Mouse (Mus musculus) brown adipose tissue, adult 24 weeks (tissue): Measurements from ENCODE around the gene Sin3a. TPM values are rescaled to one million over a fixed set of nuclear protein-coding genes. Genes with fewer than 3 reads are reported as not detected.

Source experiments
- H3K27ac ChIP-seq: fragments of 200-500 bp; replicated peaks from 2 replicates; pipeline ENCODE4 v1.5.1; 2012; ENCODE audit warnings: low read depth, mild to moderate bottlenecking, low read length
- H3K4me1 ChIP-seq: fragments of 200-500 bp; 2 replicates; pipeline ENCODE4 v1.6.1; 2012; ENCODE audit warnings: low read length, mixed read lengths; ENCODE audit not compliant: control insufficient read depth, insufficient read depth, insufficient read length
- H3K4me3 ChIP-seq: fragments of 200-500 bp; 2 replicates; pipeline ENCODE4 v1.5.1; 2012; ENCODE audit warnings: low read depth, mild to moderate bottlenecking, low read length, moderate library complexity; ENCODE audit not compliant: insufficient read depth
- polyA plus RNA-seq: library from polyadenylated mRNA; stranded (reverse); fragments of >200 nt; gene quantifications from 2 replicates; pipeline ENCODE4 v1.2.4, GENCODE M21; 2012; ENCODE audit not compliant: missing spikeins, insufficient read depth, insufficient read length

Gene Sin3a
- polyA plus RNA-seq, 1 experiment, result 20.4 TPM

DNA sequence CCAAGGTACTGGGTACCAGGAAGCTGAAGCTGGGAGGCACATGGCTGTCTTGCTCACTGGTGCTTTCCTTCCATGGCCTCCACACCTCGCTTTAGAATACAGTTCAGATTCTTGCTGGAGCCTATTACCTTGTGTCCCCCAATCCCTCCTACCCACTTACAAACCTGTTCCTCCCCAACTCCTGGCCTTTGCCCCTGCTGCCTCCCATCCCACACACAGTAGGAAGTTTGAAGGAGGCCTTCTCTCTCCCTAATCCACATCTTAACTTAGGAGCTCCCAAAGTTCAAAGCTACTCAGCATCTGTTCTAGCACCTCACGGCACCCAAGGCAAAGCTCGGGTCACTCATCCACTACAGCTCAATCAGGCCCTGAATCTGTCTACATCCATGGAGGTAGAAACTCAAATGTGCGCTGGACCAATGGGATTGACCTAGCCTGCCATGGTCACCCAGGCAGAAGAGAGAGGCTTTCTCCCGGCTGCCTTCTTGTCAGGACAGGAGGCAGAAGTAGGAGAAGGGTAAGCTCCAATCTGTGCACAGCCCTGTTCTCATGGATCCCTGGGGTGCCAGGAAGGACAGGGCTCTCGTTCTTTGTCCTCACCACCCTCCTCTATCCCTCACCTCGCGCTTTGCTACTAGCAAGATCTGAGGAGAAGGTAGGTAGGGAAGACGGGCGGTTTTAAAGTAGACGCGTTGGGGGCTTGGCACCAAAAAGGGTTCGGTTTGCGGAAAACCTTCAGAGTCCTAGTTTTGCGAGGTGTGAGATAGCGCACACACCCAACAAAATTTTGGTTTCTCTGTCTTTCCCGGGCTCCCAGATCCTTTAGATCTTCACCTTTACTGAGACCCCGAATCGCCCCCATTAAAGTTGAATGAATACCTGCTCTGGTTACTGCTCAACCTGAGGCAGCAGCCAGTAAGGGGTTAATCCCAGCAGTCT is 75.6 kb downstream of the Sin3a start:
- Histone ChIP-seq H3K4me3 (peak overlapping the region; percentile 72), H3K27ac (peak overlapping the region; percentile 87), H3K4me1 (peaks cover 10% of the 10 kb centered on the region)

DNA sequence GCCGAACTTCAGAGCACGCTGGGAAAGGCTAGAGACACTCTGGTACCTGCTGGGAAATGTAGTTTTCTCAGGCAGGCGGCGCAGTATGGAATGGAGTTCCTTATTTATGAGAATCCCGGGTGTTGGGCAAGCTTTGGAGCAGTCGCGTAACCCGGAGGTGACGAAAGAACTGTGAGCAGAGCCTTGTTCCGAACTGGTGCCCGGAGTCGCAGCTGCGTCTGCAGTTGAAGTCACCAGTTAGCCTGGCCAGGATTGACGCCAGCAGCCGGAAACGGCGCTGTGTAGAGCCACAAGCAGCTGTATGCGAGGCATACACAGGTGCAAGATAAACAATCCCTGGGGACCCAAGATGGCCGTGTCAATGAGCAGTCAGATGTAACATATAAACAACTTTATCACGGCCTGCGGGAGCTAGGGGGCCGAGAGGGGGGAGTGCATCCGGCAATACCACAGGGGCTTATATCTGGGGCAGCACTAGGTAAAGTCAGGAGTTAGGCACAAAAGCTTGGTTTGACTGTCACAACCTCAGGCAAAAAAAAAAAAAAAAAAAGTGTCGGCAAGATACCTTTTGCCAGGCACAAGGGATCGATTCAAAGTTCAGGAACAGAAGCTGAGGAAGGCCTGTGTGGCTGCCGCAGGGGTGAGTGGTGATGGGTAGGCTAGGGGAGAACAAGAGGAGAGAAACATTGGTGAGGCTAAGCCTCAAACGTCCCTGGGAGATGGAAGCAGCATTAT is 76.5 kb downstream of the Sin3a start, which contains the start of gene Neil1:
Neil1 (minus strand) TSS at position 162 of the 735 bp plus-strand sequence.
- Histone ChIP-seq H3K4me3 (peak within 1 kb of the TSS; percentile 72), H3K27ac (peak within 1 kb of the TSS; percentile 87), H3K4me1 (peaks cover 10% of the 10 kb centered on the region)

DNA sequence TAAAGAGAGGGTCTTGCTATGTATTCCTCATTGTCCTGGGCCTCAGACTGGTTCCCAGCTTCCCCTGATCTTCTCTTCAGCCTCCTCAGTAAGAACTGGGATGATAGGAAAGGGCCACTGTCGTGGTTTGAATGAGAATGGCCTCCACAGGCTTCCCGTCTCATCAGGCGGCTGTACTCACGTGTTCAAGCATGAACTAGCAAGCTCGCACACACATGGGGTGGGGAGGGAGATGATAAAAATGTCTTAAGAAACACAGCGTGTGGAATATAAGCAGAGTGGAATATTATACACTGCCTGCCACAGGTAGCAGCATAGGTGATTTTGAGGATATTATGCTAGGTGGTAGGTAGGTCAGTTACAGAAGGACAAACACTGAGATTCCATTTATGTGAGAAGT is 77.2 kb downstream of the Sin3a start:
- H3K27ac ChIP-seq, result no peak overlapping the region; the same call in 1 of the 2 replicates
- H3K4me3 ChIP-seq, result no peak overlapping the region; the same call in 1 of the 2 replicates
- H3K4me1 ChIP-seq, result peaks cover 10% of the 10 kb centered on the region

DNA sequence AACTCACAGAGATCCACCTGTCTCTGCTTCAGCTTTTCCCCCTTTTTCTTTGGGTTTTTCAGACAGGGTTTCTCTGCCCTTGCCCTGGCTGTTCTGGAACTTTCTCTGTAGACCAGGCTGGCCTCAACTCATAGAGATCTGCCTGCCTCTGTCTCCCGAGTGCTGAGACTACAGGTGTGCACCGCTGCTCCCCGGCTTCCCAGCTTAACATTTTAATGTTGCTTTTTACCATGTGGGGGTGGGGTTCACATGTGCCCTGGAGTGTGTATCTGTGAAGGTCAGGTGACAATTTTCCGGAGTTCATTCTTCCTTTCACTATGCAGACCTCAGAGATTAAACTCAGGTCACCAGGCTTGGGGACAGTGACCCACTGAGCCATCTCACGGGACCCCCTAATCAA is 78.4 kb downstream of the Sin3a start:
- Histone ChIP-seq H3K4me3 (no peak overlapping the region), H3K27ac (no peak overlapping the region), H3K4me1 (peaks cover 10% of the 10 kb centered on the region)

DNA sequence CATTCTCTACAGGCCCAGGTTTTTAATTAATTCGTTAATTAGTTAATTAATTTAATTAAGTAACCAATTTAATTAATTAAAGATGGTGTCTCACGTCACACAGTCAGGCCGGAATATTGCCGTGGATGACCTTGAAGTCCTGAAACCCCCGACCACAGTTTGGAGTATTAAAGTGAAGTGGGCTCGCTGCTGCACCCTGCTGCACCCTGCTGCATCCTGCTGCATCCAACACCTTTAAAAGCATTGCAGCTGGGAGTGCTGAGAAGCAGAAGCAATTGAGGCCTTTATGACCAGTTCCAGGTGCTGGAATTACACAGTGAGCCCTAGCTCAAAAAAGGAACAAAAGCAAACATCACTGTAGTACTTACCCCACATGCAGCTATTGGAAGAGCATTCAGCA is 80.5 kb downstream of the Sin3a start:
- no peak overlapping the region for H3K27ac ChIP-seq
- H3K4me3 ChIP-seq, result no peak overlapping the region

DNA sequence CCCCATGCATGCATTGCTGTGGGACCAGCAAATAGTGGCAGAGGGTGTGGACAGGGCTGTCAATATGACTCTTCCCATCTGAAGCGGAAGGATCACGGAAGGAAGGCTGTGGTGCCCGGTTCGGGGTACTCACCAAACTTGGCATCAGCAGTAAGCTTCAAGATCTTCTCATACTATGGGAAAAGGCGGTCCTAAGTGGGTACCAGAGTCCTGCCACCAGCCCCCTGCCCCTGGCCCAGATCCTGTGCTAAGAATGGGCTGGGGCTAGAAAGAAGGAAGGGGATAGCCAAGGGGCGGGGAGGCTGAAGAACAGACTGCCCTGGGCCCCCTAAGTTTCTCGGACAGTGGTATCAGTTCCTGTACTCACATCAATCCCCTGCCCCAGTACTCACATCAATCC is 84.5 kb downstream of the Sin3a start:
- Histone ChIP-seq H3K4me3 (no peak overlapping the region), H3K27ac (no peak overlapping the region), H3K4me1 (peaks cover 9% of the 10 kb centered on the region; the same call in 1 of the 2 replicates)

More for the DNA sequence above, 80.5 kb downstream of the Sin3a start:
- peaks cover 8% of the 10 kb centered on the region; the same call in 1 of the 2 replicates for H3K4me1 ChIP-seq

DNA sequence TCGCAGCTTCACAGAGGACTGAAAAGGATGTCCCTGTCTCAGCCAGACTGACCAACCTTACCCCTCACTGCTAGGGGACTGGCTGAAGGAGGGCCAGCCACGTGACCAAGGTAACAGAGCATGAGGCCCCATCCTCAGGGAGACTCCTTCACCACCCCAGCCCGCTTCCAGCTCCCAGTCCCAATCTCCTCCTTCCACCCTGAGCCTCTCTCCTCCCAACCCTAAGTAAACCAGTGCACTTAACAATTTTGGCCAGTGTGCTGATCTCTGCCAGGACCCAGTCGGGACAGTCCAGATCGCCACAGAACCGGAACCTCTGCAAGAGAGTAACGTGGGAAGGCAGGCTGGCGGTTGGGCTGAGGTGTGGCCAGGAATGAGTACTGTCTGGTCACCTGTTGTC is 85.0 kb downstream of the Sin3a start:
- H3K27ac ChIP-seq, result no peak overlapping the region
- H3K4me3 ChIP-seq, result no peak overlapping the region
- H3K4me1 ChIP-seq, result peaks cover 9% of the 10 kb centered on the region; the same call in 1 of the 2 replicates

DNA sequence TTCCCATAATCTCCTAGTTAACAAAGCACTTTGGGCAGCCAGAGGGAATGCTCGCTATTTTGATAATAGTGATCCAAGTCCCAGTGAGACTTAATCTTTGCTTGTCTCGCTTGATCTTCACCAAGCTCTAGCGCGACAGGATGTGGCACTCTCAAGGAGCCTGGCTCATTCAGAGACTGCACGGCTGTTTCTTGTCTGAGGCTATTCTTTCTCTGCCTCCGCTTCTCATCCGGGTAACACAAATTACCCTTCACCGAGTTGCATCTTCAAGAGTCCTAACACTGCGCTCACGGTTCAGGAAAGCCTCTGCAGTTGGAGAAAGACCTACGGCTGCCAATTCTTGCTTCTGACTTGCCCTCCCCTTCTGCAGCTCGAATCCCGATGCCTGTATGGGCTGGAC is 85.7 kb downstream of the Sin3a start:
- peak overlapping the region; percentile 52; the same call in 1 of the 2 replicates for H3K27ac ChIP-seq
- peaks cover 9% of the 10 kb centered on the region; the same call in 1 of the 2 replicates for H3K4me1 ChIP-seq
- H3K4me3 ChIP-seq, result peak overlapping the region; percentile 76

DNA sequence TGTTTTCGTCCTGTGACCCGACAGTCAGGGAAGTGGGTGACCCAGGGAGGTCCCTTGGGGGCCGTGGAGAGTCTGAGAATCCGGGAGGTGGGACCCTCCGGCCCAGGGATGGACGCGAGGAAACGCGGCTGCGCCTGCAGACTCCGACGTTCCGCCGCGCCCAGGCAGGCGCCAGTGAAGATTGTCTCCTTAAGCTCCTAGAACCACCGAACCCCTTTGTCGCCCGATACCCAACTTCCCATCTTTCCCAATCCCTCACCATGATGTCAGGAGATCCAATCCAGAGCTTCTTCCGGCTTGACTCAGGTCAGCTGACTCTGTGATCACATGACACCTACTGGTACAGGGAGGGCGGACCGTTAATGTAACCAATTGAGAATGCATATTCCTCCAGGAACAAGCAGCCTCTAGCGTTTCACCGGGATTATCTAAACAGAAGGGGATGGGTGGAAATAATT is 86.2 kb downstream of the Sin3a start, which contains the start of gene Commd4:
Commd4 (minus strand) TSS at position 319 of the 458 bp plus-strand sequence.
- Histone ChIP-seq H3K27ac (peak within 1 kb of the TSS; percentile 52; the same call in 1 of the 2 replicates), H3K4me1 (peaks cover 9% of the 10 kb centered on the region; the same call in 1 of the 2 replicates), H3K4me3 (peak within 1 kb of the TSS; percentile 76)

DNA sequence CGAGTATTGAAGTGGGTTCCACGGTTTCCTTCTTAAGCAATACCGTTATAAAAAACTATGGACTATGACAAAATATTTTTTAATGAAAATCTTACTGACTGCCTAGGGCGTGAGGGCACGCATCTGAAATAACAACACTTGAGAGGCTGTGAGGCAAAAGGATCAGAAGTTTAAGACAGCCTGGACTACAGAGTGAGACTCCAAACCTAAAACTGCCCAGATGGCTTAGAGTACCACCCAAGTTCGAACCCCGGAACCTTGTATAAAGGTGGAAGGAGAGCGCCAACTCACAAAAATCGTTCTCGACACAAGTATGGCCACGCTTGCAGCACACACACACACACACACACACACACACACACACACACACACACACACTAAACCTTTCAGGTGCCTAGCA is 86.7 kb downstream of the Sin3a start:
- no peak overlapping the region for H3K27ac ChIP-seq
- peak overlapping the region; percentile 76 for H3K4me3 ChIP-seq

DNA sequence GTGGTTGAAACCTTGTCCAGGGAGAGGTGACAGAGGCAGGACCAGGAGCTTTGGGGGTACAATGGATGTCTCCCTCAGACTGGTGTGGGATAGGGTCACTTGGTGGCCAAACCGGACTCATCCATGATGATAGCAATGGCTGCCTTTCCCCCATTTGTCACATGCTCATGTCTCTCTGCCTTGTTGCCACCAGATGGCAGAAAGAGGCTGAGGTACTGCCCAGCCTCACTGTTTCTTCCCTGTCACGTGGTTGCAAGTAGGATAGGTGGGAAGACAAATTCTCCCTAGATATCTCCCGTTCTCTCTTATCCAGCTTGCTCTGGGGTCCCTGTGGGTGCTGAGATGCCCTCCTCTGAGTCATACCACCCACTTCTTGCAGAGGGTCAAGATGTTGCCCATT is 90.7 kb downstream of the Sin3a start:
- H3K4me3 ChIP-seq, result no peak overlapping the region
- no peak overlapping the region for H3K27ac ChIP-seq
- H3K4me1 ChIP-seq, result peaks cover 2% of the 10 kb centered on the region; the same call in 1 of the 2 replicates

More for the DNA sequence above, 86.7 kb downstream of the Sin3a start:
- peaks cover 9% of the 10 kb centered on the region; the same call in 1 of the 2 replicates for H3K4me1 ChIP-seq

DNA sequence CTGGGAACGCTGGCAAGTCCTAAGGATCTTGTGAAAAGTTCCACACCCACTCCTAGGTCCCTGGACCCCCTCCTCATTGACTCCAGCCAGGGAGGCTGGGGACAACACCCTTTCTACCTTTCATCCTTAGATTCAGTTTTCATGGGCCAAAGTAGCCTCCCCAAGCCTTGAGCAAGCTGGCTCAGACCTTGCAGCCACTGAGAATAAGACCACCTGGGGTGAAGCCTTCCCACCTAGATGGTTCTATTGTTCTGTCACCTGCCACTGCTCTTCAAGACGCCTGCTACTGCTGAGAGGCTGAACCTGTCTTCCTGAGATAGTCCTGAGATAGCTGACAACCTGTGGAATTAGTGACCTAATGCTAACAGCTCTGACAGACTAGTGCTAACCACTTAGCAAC is 91.3 kb downstream of the Sin3a start:
- no peaks in the 10 kb centered on the region for H3K4me1 ChIP-seq
- H3K27ac ChIP-seq, result no peak overlapping the region

DNA sequence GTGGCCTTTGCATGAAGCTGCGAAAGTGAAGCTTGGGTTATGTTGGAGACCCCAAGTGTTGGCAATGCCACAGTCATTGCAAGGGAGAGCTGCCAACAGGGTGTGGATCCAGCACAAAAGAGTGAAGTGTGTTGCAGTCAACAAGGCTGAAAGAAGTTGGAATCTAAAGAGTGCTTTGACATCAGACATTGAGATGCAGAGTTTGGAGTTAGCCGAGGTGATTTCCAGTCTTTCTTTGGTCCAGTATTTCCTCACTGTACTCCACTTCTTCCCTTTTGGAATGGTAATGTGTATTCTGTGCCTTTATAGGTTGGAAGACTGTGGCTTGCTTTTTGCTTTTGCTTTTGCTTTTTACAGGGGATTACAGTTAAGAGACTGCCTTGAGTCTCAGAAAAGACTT is 94.3 kb downstream of the Sin3a start:
- Histone ChIP-seq H3K4me3 (no peak overlapping the region), H3K27ac (no peak overlapping the region), H3K4me1 (no peaks in the 10 kb centered on the region)

More for the DNA sequence above, 91.3 kb downstream of the Sin3a start:
- no peak overlapping the region for H3K4me3 ChIP-seq

DNA sequence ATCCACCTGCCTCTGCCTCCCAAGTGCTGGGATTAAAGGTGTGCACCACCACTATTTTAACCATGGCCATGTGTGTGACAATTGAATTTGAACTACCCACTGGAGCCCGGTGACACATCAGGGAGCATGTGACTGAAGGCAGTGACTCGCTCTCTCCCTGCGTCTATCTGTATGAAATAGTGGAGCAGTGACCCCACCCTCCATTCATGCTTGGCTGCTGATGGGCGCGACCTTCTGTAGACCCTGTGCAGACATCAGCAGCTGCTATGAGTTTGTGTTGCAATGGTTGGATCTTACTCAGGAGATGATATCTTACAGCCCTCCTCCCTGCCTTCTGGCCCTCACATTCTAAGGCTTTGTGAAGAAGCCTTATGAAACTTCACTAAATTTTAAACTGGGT is 96.6 kb downstream of the Sin3a start:
- no peak overlapping the region for H3K27ac ChIP-seq
- H3K4me1 ChIP-seq, result no peaks in the 10 kb centered on the region
- H3K4me3 ChIP-seq, result no peak overlapping the region
